Mouse (Mus musculus): ENCODE measurements around the gene App. TPM values are rescaled to one million over a fixed set of nuclear protein-coding genes. Genes with fewer than 3 reads are reported as not detected.

Gene App
- polyA plus RNA-seq, 1 experiment from 2014 or later = 297 TPM

DNA sequence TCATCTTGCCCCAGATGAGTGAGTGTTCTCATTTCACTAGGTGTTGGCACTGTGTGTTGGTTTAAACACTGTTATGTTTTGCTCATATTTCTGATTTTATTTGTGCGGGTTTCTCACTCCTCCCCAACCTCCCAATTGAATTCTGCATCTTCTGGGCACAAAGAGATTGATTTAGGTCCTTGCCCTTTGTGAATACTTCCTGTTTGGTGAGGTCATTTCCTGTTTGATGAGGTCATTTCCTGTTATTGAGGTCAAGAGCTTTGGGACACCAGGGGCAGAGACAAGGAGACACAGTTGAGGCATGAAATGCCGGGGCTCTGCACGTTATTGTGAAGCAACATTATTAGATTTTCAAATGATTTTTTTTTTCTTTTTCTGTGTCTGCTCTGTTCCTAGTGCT is 254.5 kb downstream of the App start:
- 68% methylated on average over 3 of the region's 3 CpGs for WGBS
- H3K9me3 ChIP-seq (ENCODE audit: control insufficient read depth, low read length) = no peaks in the 10 kb centered on the region
- no peaks in the 10 kb centered on the region for H3K36me3 ChIP-seq (ENCODE audit: control insufficient read depth, insufficient read depth, low read length)
- no peak overlapping the region for H3K4me3 ChIP-seq (ENCODE audit: low read length)
- H3K4me2 ChIP-seq (ENCODE audit: low read depth, low read length) = no peak overlapping the region
- no peak for ATAC-seq (ENCODE audit: low read depth)
- H3K4me1 ChIP-seq (replicated peaks; ENCODE audit: control insufficient read depth, insufficient read depth, low read length) = no peaks in the 10 kb centered on the region
- peak overlapping the region; percentile 20; the same call in 1 of the 2 replicates for H3K27ac ChIP-seq (ENCODE audit: low read length)
- H3K9ac ChIP-seq (ENCODE audit: low read length) = no peak overlapping the region
- no peaks in the 10 kb centered on the region for H3K27me3 ChIP-seq (ENCODE audit: control insufficient read depth, insufficient read depth, low read depth, low read length)

GRCm38 (mm10) chr16:84916772-84917171 is 256.8 kb downstream of the App start:
- H3K36me3 ChIP-seq (ENCODE audit: control insufficient read depth, insufficient read depth, low read length) = no peaks in the 10 kb centered on the region
- no peak overlapping the region for H3K27ac ChIP-seq (ENCODE audit: low read length)
- H3K9ac ChIP-seq (ENCODE audit: low read length) = no peak overlapping the region
- no peaks in the 10 kb centered on the region for H3K9me3 ChIP-seq (ENCODE audit: control insufficient read depth, low read length)
- H3K4me1 ChIP-seq (replicated peaks; ENCODE audit: control insufficient read depth, insufficient read depth, low read length) = no peaks in the 10 kb centered on the region
- no peaks in the 10 kb centered on the region for H3K27me3 ChIP-seq (ENCODE audit: control insufficient read depth, insufficient read depth, low read depth, low read length)
- whole genome bisulfite sequencing = 58% methylated on average over 3 of the region's 3 CpGs
- no peak overlapping the region for H3K4me2 ChIP-seq (ENCODE audit: low read depth, low read length)
- no peak overlapping the region for H3K4me3 ChIP-seq (ENCODE audit: low read length)
- no peak for ATAC-seq (ENCODE audit: low read depth)

DNA sequence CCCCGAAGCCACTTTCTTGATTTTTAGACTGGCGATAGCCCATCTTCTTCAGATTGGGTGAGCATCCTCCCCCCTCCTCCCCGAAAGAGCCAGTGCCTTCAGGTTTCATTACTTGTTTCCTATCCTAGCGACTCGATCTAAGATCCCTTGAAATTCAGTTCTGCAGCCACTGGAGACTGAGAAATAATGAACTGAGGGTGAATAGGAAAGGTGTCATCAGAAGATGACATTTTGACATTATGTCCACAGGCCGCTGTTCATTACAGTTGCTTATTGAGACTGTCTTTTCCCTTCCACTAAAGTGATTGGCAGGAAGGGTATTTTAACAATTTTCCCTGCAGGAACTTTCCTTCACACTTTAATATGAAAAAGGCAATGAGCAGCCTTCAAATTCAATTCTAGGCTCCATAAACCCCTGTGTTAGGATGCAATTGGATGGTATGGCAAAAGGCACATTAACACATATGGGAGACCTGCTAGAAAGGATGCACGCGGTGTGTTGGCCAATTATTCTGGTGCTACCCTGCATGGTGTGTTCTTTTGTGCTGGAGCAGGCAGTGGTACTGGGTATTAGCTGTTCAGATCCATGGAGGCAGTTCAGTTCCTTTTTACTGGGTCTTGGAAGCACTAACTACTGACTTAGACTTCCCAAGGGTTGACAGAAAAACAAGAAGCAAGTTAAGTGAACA is 261.9 kb downstream of the App start:
- ATAC-seq (ENCODE audit: low read depth) = no peak
- Histone ChIP-seq H3K36me3 (ENCODE audit: control insufficient read depth, insufficient read depth, low read length) (no peaks in the 10 kb centered on the region), H3K27me3 (ENCODE audit: control insufficient read depth, insufficient read depth, low read depth, low read length) (no peaks in the 10 kb centered on the region), H3K9me3 (ENCODE audit: control insufficient read depth, low read length) (no peaks in the 10 kb centered on the region), H3K27ac (ENCODE audit: low read length) (no peak overlapping the region), H3K4me2 (ENCODE audit: low read depth, low read length) (no peak overlapping the region), H3K9ac (ENCODE audit: low read length) (no peak overlapping the region), H3K4me1 (replicated peaks; ENCODE audit: control insufficient read depth, insufficient read depth, low read length) (no peaks in the 10 kb centered on the region), H3K4me3 (ENCODE audit: low read length) (no peak overlapping the region)
- WGBS = 87% methylated on average over 8 of the region's 8 CpGs

GRCm38 (mm10) chr16:84902995-84903394 is 270.6 kb downstream of the App start:
- no peak overlapping the region for H3K9ac ChIP-seq (ENCODE audit: low read length)
- no peak for ATAC-seq (ENCODE audit: low read depth)
- WGBS = 87% methylated on average over 4 of the region's 4 CpGs

More at GRCm38 (mm10) chr16:84902995-84903394, 270.6 kb downstream of the App start:
- no peaks in the 10 kb centered on the region for H3K4me1 ChIP-seq (replicated peaks; ENCODE audit: control insufficient read depth, insufficient read depth, low read length)
- H3K27me3 ChIP-seq (ENCODE audit: control insufficient read depth, insufficient read depth, low read depth, low read length) = no peaks in the 10 kb centered on the region
- H3K4me2 ChIP-seq (ENCODE audit: low read depth, low read length) = no peak overlapping the region
- H3K27ac ChIP-seq (ENCODE audit: low read length) = no peak overlapping the region
- no peaks in the 10 kb centered on the region for H3K9me3 ChIP-seq (ENCODE audit: control insufficient read depth, low read length)
- no peaks in the 10 kb centered on the region for H3K36me3 ChIP-seq (ENCODE audit: control insufficient read depth, insufficient read depth, low read length)
- no peak overlapping the region for H3K4me3 ChIP-seq (ENCODE audit: low read length)
